Mouse (Mus musculus) embryo, embryonic 11 days (tissue): ENCODE results near the gene Ddr1.
"Not testable (repeated sequence)": the region's sequence is repeated elsewhere in the genome, so short reads cannot be mapped to it uniquely, and the experiment has no call there.

Experiments
- DNase-seq: peaks from one replicate; pipeline ENCODE4 v3.0.0-alpha.2; 2015

Gene Ddr1

GRCm38 (mm10) chr17:35704621-35705464 is at the start of gene Ddr1:
Gene Ddr1 (minus strand): TSS chr17:35704621.
- peak; percentile 89 for DNase-seq

- DNase-seq, result no peak
Measured at GRCm38 (mm10) chr17:35753668-35754067, 49.2 kb upstream of the Ddr1 start.

- DNase-seq, result no peak
Measured at GRCm38 (mm10) chr17:35752221-35752811, 47.9 kb upstream of the Ddr1 start.

GRCm38 (mm10) chr17:35749685-35750084 is 45.3 kb upstream of the Ddr1 start:
- DNase-seq, result no peak

- DNase-seq, result no peak
Measured at GRCm38 (mm10) chr17:35744361-35744760, 39.9 kb upstream of the Ddr1 start.

GRCm38 (mm10) chr17:35742948-35743347 is 38.5 kb upstream of the Ddr1 start:
- DNase-seq, result no peak

- DNase-seq, result no peak
Measured at GRCm38 (mm10) chr17:35741589-35742226, 37.3 kb upstream of the Ddr1 start.

GRCm38 (mm10) chr17:35740276-35740880 is 36.0 kb upstream of the Ddr1 start:
- no peak for DNase-seq

GRCm38 (mm10) chr17:35739675-35740074 is 35.3 kb upstream of the Ddr1 start:
- DNase-seq, result peak; percentile 83

- DNase-seq, result peak; percentile 85
Measured at GRCm38 (mm10) chr17:35737743-35738142, 33.3 kb upstream of the Ddr1 start.

GRCm38 (mm10) chr17:35736280-35736960 is 32.0 kb upstream of the Ddr1 start:
- DNase-seq, result peak; percentile 79

- DNase-seq, result no peak
Measured at GRCm38 (mm10) chr17:35734478-35734877, 30.1 kb upstream of the Ddr1 start.

GRCm38 (mm10) chr17:35733398-35733797 is 29.0 kb upstream of the Ddr1 start:
- no peak for DNase-seq

GRCm38 (mm10) chr17:35731431-35732145 is 27.2 kb upstream of the Ddr1 start:
- DNase-seq, result no peak

- DNase-seq, result not testable (repeated sequence)
Measured at GRCm38 (mm10) chr17:35730112-35730511, 25.7 kb upstream of the Ddr1 start.

GRCm38 (mm10) chr17:35728821-35729220 is 24.4 kb upstream of the Ddr1 start:
- no peak for DNase-seq

- no peak for DNase-seq
Measured at GRCm38 (mm10) chr17:35727471-35728205, 23.2 kb upstream of the Ddr1 start.

GRCm38 (mm10) chr17:35727028-35727427 is 22.6 kb upstream of the Ddr1 start:
- DNase-seq, result no peak

GRCm38 (mm10) chr17:35725286-35726232 is 21.1 kb upstream of the Ddr1 start:
- peak; percentile 92 for DNase-seq

- DNase-seq, result no peak
Measured at GRCm38 (mm10) chr17:35721676-35722075, 17.3 kb upstream of the Ddr1 start.
